Mouse (Mus musculus): ENCODE measurements around the gene Cgn.

GRCm38 (mm10) chr3:94804976-94805375 is 18.7 kb upstream of the Cgn start:
- TF ChIP-seq CTCF (IDR thresholded peaks at IDR 0.05; ENCODE audit: borderline replicate concordance, extremely low read depth, insufficient read depth, insufficient read length) (no peak), POLR2A (IDR thresholded peaks at IDR 0.05; ENCODE audit: borderline replicate concordance, extremely low read depth, insufficient read depth, insufficient read length, poor library complexity, severe bottlenecking) (no peak)
